In the genomic region with DNA sequence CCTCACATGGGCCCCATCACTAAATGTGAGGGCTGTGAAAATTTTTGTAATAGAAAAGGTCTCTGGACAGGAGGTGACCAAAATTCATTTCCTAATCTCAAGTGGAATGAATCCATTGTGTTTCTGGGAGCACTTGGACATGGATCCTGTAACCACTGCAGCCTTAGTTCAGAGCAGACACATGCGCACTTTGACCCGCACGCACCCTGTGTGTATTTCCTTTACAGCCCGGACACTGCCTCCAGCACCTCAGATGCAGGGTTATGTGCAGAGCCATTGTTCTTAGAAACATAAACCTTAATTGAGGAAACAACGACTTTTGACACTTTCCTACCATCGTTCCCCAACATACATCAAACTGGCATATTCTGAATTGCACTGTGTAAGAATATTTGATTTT, we compare ENCODE assay signal across 27 mouse cellular contexts.
"Had no signal": no experiment of that assay in that cellular context is flagged by ENCODE, and none has a peak within 500 bp of the region (broad histone marks: within the 10 kb centered on the region; RNA-seq: fewer than 3 reads in every experiment).

No protein-coding gene starts in this region.

- H3K9me3 ChIP-seq: heart, embryonic 10.5 days; heart, embryonic 12.5 days; hindbrain, embryonic 10.5 days; hindbrain, embryonic 12.5 days; kidney, embryonic 15.5 days; limb, embryonic 12.5 days; liver, embryonic 13.5 days had no signal

- H3K9ac ChIP-seq: heart, embryonic 12.5 days; hindbrain, embryonic 12.5 days; hindbrain, embryonic 14.5 days; kidney, embryonic 15.5 days; limb, embryonic 12.5 days; liver, embryonic 13.5 days had no signal

- ATAC-seq: hindbrain, embryonic 16.5 days; inflammation-experienced regulatory T-cells, adult 6 months had no signal

- H3K4me2 ChIP-seq: heart, embryonic 12.5 days; hindbrain, embryonic 12.5 days; hindbrain, embryonic 14.5 days; kidney, embryonic 15.5 days; limb, embryonic 12.5 days; liver, embryonic 11.5 days; liver, embryonic 13.5 days had no signal

- H3K4me3 ChIP-seq: gastrocnemius, adult 2 months; heart, adult 2 months; heart, embryonic 10.5 days; heart, embryonic 12.5 days; hindbrain, embryonic 10.5 days; hindbrain, embryonic 12.5 days; kidney, embryonic 15.5 days; limb, embryonic 12.5 days; liver, embryonic 13.5 days had no signal

- H3K27ac ChIP-seq: gastrocnemius, adult 2 months; heart, adult 2 months; heart, embryonic 10.5 days; hindbrain, embryonic 10.5 days; hindbrain, embryonic 12.5 days; hindbrain, embryonic 14.5 days; kidney, embryonic 15.5 days; kidney, postnatal 0 days; limb, embryonic 12.5 days; liver, embryonic 13.5 days had no signal

- DNase-seq: gastrocnemius, adult 2 months; gastrocnemius, postnatal 10 days; gastrocnemius, postnatal 25 days; heart, adult 2 months; heart, postnatal 10 days; heart, postnatal 4 days; kidney, adult 11 months; kidney, adult 2 months; kidney, adult 9 months; kidney, postnatal 14 days; kidney, postnatal 36 days; layer of hippocampus, adult 9-11 months; layer of hippocampus, postnatal 36 days; left cerebral cortex, postnatal 4 days; liver; liver, embryonic 13.5 days had no signal

- H3K4me1 ChIP-seq: hindbrain, embryonic 10.5 days; hindbrain, embryonic 12.5 days; kidney, embryonic 15.5 days; liver, embryonic 13.5 days had no signal

- H3K27me3 ChIP-seq: heart, embryonic 12.5 days; hindbrain, embryonic 12.5 days; kidney, embryonic 15.5 days; limb, embryonic 12.5 days; liver, embryonic 13.5 days had no signal
